Mouse (Mus musculus): ENCODE data around the gene Cybc1. TPM values are rescaled to one million over a fixed set of nuclear protein-coding genes. Genes with fewer than 3 reads are reported as not detected.

The Cybc1 gene
- polyA plus RNA-seq, 1 experiment from 2014 or later = 19.1 TPM

DNA sequence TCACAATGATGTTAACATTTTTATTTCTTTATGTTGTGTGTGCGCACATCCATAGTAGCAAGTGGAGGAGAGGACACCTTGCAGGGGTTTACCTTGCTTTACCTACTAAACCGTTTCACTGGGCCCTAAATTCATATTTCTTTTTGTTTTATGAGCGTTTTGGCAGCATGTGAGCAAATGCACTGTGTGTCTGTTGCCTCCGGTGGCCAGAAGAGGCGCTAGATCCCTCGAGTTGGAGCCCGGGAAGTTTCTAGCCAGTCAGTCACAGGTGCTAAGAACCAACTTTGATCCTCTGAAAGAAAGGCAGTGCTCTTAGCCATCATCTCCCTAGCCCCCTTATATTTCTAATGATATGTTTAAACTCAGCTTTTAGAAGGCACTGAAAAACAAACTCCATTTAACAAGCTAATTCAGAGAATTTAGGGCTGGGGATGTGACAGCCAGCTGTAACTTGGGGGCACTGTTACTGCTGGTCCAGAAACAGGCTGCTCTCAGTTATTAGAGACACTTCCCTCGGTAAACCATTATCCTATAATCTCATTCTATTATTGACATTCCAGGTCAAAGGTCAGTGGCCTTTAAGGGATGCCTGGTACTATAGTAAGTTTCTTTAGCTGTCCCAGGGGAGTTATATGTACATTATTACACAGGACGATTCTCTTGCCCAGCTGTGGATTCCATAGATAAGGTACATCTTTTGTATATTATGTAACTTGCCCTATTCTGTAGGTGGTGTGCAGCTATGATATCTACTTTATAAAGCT is 6.5 kb upstream of the Cybc1 start:
- Histone ChIP-seq H3K9me3 (replicated peaks) (no peaks in the 10 kb centered on the region), H3K4me3 (no peak overlapping the region), H3K36me3 (0 out of 2 replicates have a peak, but pooled peaks cover 12% of the 10 kb centered on the region), H3K4me1 (replicated peaks) (peaks cover 43% of the 10 kb centered on the region), H3K27ac (peak overlapping the region; percentile 100), H3K9ac (no peak overlapping the region), H3K4me2 (peak overlapping the region; percentile 64), H3K27me3 (no peaks in the 10 kb centered on the region)
- 30% methylated on average over 9 of the region's 9 CpGs for WGBS
- no peak for ATAC-seq (replicated peaks; ENCODE audit: insufficient number of reproducible peaks, insufficient read depth, low FRiP score, low read depth)

DNA sequence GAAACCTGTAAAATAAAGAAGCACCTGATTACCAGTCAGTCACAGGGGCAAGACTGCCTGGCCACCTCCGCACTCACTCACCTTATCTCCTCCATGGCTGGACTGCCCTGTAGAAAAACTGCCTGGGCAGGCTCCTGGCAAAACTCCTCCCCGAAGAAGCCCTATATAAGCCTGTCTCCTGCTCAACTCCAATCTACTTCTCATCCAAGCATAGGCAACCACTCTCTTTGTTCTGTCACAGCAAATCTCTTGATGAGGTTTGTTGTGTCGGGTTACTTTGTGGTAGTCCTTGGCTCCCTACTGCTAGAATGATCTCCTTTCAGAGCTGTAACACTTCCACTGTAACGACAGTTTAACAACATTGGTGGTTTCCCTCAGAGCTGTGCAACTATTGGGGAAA is 3.6 kb upstream of the Cybc1 start:
- Histone ChIP-seq H3K27me3 (no peaks in the 10 kb centered on the region), H3K27ac (peak overlapping the region; percentile 26; the same call in 1 of the 2 replicates), H3K9me3 (replicated peaks) (no peaks in the 10 kb centered on the region), H3K9ac (no peak overlapping the region), H3K36me3 (no peaks in the 10 kb centered on the region), H3K4me1 (replicated peaks) (peaks cover 37% of the 10 kb centered on the region), H3K4me2 (no peak overlapping the region), H3K4me3 (no peak overlapping the region)
- 24% methylated on average over 4 of the region's 4 CpGs for WGBS
- no peak for ATAC-seq (replicated peaks; ENCODE audit: insufficient number of reproducible peaks, insufficient read depth, low FRiP score, low read depth)

DNA sequence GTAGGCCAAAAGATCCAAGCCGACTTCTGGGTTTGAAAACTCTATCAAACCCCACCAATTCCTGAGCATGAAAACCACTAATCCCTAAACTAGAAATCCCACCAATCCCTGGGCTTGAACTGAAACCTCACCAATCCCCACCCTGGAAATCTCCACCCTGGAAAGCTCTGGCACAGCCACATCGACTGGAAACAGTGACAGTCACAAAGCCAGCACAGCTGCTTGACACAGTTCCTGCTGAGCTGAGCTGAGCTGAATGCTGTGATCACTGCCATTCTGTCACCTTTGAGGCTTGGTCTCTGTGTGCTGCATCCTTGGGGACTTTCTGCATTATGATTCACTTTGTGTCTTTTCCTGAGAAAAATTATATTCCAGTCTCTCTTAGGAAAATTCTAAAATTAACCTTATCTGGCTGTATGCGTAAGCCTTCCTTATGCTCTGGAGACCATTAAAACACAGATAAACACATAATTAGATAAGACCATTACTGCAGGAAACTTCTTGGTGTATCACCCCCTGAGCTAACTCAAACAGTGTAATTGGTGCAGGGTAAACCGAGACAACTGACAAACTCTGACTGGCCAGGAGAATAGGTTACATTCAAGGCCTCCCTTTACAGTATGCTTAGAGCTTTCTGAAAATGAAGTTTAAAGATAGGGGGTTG is 2.6 kb upstream of the Cybc1 start:
- Histone ChIP-seq H3K4me1 (replicated peaks) (peaks cover 39% of the 10 kb centered on the region), H3K27me3 (no peaks in the 10 kb centered on the region), H3K4me2 (no peak overlapping the region), H3K36me3 (peaks cover 4% of the 10 kb centered on the region; the same call in 1 of the 2 replicates), H3K9me3 (replicated peaks) (no peaks in the 10 kb centered on the region), H3K27ac (peak overlapping the region; percentile 58), H3K4me3 (no peak overlapping the region), H3K9ac (no peak overlapping the region)
- ATAC-seq (replicated peaks; ENCODE audit: insufficient number of reproducible peaks, insufficient read depth, low FRiP score, low read depth) = no peak
- 35% methylated on average over 4 of the region's 4 CpGs for WGBS

DNA sequence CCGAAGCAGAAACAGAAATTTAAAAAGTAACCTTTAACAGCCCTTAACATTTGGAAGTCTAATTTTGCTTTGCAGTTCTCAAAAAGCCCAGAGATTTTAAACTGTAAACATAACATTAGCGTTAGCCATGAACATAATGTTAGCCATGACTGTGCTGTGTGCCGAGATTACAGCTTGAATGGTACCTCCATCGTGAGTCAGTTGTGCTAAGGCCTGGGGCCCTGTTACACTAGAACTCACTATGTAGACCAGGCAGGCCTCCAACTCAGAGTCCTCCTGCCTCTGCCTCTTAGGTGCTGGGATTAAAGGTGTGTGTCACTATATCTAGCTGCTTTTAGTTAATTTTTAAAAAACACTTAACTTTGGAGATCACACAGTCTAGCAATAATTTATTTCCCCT is 2.1 kb upstream of the Cybc1 start:
- no peak overlapping the region for H3K9ac ChIP-seq
- H3K4me3 ChIP-seq = no peak overlapping the region
- H3K27ac ChIP-seq = peak overlapping the region; percentile 58
- 79% methylated on average over 4 of the region's 4 CpGs for WGBS
- H3K9me3 ChIP-seq (replicated peaks) = no peaks in the 10 kb centered on the region
- no peak overlapping the region for H3K4me2 ChIP-seq
- peaks cover 10% of the 10 kb centered on the region; the same call in 1 of the 2 replicates for H3K36me3 ChIP-seq
- H3K4me1 ChIP-seq (replicated peaks) = peaks cover 37% of the 10 kb centered on the region
- ATAC-seq (replicated peaks; ENCODE audit: insufficient number of reproducible peaks, insufficient read depth, low FRiP score, low read depth) = no peak
- no peaks in the 10 kb centered on the region for H3K27me3 ChIP-seq

DNA sequence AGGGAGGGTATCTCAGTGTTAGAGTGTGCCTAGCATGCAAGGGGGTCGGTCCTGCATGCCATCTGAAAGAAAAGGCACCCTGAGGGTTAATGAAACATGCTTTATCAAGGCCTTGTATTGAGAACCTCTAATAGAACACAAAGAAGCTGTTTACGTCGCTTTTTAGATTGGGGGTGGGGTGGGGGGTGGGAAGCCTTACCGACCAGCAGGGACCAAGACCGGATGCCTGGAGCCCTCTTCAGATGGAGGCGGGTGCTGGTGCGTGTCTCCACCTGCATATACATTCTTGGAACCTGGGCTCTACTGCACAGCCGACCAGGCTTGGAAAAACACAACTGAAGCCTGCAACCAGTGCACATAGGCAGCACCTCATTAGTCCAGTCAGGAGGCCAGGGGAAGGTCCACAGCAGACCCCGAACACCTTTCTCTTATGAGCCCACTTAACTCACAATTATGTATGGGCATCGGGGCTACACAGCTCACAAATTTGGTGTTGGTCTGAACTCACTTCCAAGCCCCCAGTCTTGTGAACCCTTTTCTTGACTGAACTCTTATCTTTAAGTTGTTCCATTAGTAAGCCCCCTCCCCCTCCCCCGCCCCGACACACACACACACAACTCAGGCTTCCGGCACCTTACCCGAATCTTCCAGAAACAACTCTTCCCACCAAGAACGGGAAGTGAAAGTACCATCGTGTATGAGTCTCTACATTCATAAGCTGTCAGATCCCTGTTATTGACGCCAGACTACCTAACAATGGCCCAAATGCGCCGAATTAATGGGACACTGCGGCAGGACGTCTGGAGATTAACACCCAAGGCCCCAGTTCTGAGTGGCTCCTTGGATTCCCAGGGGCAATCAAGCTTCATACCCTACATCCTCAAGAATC is 749 bp downstream of the Cybc1 start:
- peaks cover 38% of the 10 kb centered on the region for H3K36me3 ChIP-seq
- peak overlapping the region; percentile 86 for H3K27ac ChIP-seq
- no peaks in the 10 kb centered on the region for H3K27me3 ChIP-seq
- peak overlapping the region; percentile 86 for H3K4me2 ChIP-seq
- H3K9me3 ChIP-seq (replicated peaks) = no peaks in the 10 kb centered on the region
- H3K9ac ChIP-seq = peak overlapping the region; percentile 81
- no peak for ATAC-seq (replicated peaks; ENCODE audit: insufficient number of reproducible peaks, insufficient read depth, low FRiP score, low read depth)
- H3K4me3 ChIP-seq = peak overlapping the region; percentile 84
- WGBS = 16% methylated on average over 21 of the region's 21 CpGs
- H3K4me1 ChIP-seq (replicated peaks) = peaks cover 29% of the 10 kb centered on the region

DNA sequence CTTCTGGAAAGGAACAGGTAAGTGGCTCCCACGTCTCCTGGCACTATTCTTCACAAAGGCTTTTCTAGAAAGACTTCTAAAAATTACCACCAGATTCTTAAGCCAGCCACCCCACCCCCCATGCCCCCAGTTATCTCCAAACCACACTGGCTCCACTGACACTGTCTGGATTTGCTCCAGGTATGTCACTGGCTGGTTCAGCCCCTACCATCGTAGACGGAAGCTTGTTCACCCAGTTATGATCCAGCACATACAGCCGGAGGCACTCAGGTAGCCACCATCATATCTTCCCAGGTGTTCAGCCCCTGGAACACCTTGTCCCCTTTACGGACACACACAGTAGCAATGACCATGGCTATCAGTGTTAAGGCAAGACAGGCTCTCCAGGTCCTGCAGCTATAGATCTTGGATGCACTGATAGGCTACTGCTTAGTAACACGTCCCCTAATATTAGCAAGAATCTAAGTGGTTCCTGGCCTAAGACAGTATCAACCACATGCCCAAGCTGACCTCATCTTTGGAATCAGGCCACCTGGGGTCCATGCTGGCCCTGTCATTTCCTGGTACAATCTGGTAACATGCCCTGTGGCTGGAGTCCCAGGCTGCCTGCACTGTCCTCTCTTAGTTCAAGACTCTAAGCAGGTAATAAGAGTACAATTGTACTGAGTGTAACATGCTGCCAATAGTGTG is 7.7 kb downstream of the Cybc1 start:
- 59% methylated on average over 6 of the region's 6 CpGs for WGBS
- H3K9ac ChIP-seq = no peak overlapping the region
- ATAC-seq (replicated peaks; ENCODE audit: insufficient number of reproducible peaks, insufficient read depth, low FRiP score, low read depth) = 0 out of 2 replicates have a peak, but pooled peaks have one; percentile 33
- no peak overlapping the region for H3K27ac ChIP-seq
- peaks cover 71% of the 10 kb centered on the region for H3K36me3 ChIP-seq
- no peaks in the 10 kb centered on the region for H3K9me3 ChIP-seq (replicated peaks)
- no peaks in the 10 kb centered on the region for H3K27me3 ChIP-seq
- H3K4me1 ChIP-seq (replicated peaks) = peaks cover 10% of the 10 kb centered on the region
- H3K4me3 ChIP-seq = no peak overlapping the region
- no peak overlapping the region for H3K4me2 ChIP-seq

DNA sequence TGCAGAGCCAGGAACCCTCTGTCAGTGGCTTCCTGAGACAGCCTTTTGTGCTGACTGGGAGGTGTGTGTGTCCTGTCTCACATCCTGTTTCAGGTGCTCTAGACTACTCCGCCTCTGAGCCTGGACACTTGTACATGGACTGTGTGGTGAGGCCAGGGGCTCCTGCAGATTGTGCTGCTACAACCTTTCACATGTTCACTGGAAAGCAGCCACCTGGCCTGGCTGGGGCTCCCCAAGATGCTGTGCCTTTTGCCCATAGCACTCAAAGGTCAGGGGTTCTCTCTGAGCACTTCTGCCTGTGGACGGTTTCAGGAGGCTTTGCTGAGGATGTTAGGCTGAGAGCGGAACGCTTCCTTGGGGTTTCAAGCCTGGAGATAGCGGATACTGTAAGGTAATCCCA is 8.4 kb downstream of the Cybc1 start:
- H3K4me1 ChIP-seq (replicated peaks) = peaks cover 10% of the 10 kb centered on the region
- no peak overlapping the region for H3K4me3 ChIP-seq
- no peak overlapping the region for H3K9ac ChIP-seq
- no peak overlapping the region for H3K27ac ChIP-seq
- H3K27me3 ChIP-seq = no peaks in the 10 kb centered on the region
- no peaks in the 10 kb centered on the region for H3K9me3 ChIP-seq (replicated peaks)
- H3K36me3 ChIP-seq = peaks cover 64% of the 10 kb centered on the region
- no peak for ATAC-seq (replicated peaks; ENCODE audit: insufficient number of reproducible peaks, insufficient read depth, low FRiP score, low read depth)
- WGBS = 90% methylated on average over 5 of the region's 5 CpGs
- H3K4me2 ChIP-seq = no peak overlapping the region

DNA sequence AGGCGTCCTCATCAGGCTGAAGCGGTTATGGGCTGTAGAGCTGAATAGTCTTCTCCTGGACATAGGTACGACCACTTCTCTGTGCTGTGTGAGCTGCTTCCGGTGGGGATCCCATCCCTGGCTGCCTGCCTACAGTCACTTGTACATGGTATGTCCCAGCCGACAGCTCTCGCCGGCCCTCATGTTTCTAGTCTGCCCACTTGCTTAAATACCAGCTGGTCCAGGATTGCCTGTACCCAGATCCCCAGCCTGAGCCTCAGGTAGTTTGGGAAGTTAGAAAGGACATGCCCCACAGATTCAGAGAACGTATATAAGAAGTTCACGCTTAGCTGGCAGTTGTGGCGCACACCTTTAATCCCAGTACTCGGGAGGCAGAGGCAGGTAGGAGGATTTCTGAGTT is 9.3 kb downstream of the Cybc1 start:
- H3K36me3 ChIP-seq = peaks cover 54% of the 10 kb centered on the region
- 81% methylated on average over 11 of the region's 11 CpGs for WGBS
- no peak overlapping the region for H3K4me3 ChIP-seq
- H3K27me3 ChIP-seq = no peaks in the 10 kb centered on the region
- no peak overlapping the region for H3K27ac ChIP-seq
- H3K9me3 ChIP-seq (replicated peaks) = no peaks in the 10 kb centered on the region
- no peak for ATAC-seq (replicated peaks; ENCODE audit: insufficient number of reproducible peaks, insufficient read depth, low FRiP score, low read depth)
- peaks cover 10% of the 10 kb centered on the region for H3K4me1 ChIP-seq (replicated peaks)
- no peak overlapping the region for H3K4me2 ChIP-seq
- H3K9ac ChIP-seq = no peak overlapping the region

DNA sequence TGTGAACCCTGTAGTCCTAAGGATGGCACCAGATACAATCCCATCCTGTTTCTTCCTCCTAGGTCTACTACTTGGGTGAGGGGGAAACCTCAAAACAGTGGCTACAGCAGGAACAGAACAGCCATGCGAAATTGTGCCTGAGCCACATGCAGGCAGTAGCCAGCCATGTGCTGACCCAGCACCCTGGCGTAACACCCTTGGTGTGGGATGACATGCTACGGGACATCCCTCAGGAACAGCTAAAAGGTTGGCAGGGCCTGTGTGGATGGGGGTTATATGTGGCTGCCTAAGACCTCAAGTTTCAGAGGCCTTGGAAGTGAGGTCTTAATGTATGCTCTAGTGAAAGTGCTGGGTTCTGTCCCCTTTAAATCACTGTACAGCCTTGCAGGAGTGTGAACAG is 12.3 kb downstream of the Cybc1 start:
- no peaks in the 10 kb centered on the region for H3K27me3 ChIP-seq
- peaks cover 26% of the 10 kb centered on the region; the same call in 1 of the 2 replicates for H3K36me3 ChIP-seq
- no peak overlapping the region for H3K4me2 ChIP-seq
- WGBS = 90% methylated on average over 3 of the region's 3 CpGs
- H3K4me3 ChIP-seq = no peak overlapping the region
- no peak overlapping the region for H3K9ac ChIP-seq
- no peak overlapping the region for H3K27ac ChIP-seq
- no peak for ATAC-seq (replicated peaks; ENCODE audit: insufficient number of reproducible peaks, insufficient read depth, low FRiP score, low read depth)
- H3K9me3 ChIP-seq (replicated peaks) = no peaks in the 10 kb centered on the region
- peaks cover 10% of the 10 kb centered on the region for H3K4me1 ChIP-seq (replicated peaks)

DNA sequence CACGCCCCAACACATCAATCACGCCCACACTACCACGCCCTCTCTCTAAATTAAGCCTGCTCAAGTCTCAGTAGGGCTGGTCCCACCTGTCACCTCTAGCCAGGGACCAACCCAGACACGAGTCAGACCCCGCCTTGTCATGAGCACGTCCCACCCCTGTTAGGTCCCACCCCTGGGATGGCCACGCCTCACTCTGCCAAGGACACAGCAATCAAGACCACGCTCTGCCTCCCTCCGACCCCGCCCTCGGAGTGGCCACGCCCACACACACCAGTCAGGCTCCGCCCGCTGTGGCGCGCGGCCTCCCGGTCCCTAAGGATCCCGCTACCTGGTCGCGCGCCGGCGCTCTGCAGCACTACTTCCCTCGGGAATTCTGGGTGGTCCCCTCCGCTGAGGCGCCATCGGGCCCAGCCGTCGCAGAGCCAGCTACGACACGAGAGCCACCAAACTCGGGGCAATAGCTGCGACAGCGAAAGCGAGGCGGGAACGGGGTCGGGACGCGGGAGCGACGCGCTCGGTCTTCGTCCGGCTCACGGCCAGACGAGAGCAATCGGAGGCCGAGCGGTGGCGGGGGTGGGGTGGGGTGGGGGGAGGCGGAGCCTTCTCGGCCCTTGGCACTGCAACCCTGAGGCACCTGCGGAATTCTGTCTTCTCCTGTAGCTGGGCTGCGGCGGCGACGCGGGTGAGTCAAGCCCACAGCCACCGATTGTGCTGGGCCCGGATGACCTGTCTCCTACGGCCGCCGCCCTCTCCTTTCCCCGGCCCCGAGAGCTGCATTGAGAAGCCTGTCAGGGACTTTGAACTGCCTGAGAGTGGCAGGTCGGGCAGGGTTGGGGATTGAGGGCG is 24.7 kb downstream of the Cybc1 start, which contains the start of the genes Hexdc and Ogfod3:
Gene Hexdc, plus strand, starts transcription at position 273 of the 846 bp plus-strand sequence.
Gene Ogfod3, minus strand, starts transcription at position 551 of the 846 bp plus-strand sequence.
- Histone ChIP-seq H3K36me3 (no peaks in the 10 kb centered on the region; the same call in 1 of the 2 replicates), H3K9me3 (replicated peaks) (no peaks in the 10 kb centered on the region), H3K9ac (peak within 1 kb of the TSS; percentile 68), H3K27ac (peak within 1 kb of the TSS; percentile 84), H3K4me2 (peak within 1 kb of the TSS; percentile 86), H3K4me3 (peak within 1 kb of the TSS; percentile 65), H3K27me3 (no peaks in the 10 kb centered on the region), H3K4me1 (replicated peaks) (peaks cover 22% of the 10 kb centered on the region)
- ATAC-seq (replicated peaks; ENCODE audit: insufficient number of reproducible peaks, insufficient read depth, low FRiP score, low read depth) = peak; percentile 97
- WGBS = under 1% methylated on average over 69 of the region's 70 CpGs

Data from heart, embryonic 15.5 days (tissue).